In the genomic region with DNA sequence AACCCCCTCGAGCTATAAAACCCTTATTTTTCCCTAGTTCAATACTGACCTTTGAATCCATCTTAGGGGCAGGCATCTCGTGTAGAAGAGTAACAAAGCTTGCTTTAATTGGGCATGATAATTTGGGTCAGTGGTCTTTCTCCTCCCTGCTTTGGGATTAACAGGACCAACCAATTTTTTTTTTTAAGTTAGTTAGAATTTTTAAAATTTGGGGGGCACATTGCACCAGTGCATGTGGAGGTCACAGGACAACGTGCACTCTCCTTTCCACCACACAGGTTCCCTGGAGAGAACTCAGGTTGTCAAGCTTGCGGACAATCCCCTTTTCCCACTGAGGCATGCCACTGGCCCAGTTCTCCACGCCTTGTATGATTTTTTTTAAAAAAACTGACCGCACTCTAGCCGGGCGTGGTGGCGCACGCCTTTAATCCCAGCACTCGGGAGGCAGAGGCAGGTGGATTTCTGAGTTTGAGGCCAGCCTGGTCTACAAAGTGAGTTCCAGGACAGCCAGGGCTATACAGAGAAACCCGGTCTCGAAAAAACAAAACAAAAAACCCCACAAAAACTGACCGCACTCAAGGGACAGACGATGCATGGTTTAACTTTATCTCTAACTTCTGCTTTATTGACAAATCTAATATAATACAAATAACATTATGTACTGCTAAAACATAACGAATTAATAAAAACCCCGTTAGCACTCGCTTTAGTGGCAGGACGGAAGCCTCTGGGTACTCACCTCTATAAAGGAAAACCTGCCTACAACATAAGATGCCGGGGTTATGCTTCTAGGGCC, we compare ENCODE assay signal across 8 mouse cellular contexts. TPM values are rescaled to one million over a fixed set of nuclear protein-coding genes. Genes with fewer than 3 reads are reported as not detected.
DNase-seq lines count a peak whose midpoint lies in the region; ATAC-seq and TF ChIP-seq lines count a peak whose summit lies in the region.

No protein-coding gene starts in this region.

- ATAC-seq in hindbrain, postnatal 0 days: no peak
- no peak for ATAC-seq in cerebellum, adult (ENCODE audit: insufficient number of reproducible peaks, low FRiP score, low TSS enrichment)

- no peaks in the 10 kb centered on the region for H3K9me3 ChIP-seq in hindbrain, postnatal 0 days (ENCODE audit: low read length)

- no peak for DNase-seq in layer of hippocampus, adult 2 months (ENCODE audit: low spot score in 2 of 2)
- no peak for DNase-seq in layer of hippocampus, postnatal 14 days (ENCODE audit: low spot score in 2 of 2)
- DNase-seq in hindbrain, postnatal 0 days (ENCODE audit: low spot score): peak; percentile 19
- no peak for DNase-seq in left cerebral cortex, postnatal 14 days (ENCODE audit: low spot score in 2 of 2)
- DNase-seq in layer of hippocampus, adult 9-10 months (ENCODE audit: low spot score): no peak

- intact Hi-C loops in left cerebral cortex, postnatal 14 days (cut with DNase I): no loop called here

- 3% methylated on average over 20 of the region's 20 CpGs for WGBS in hindbrain, postnatal 0 days

- peak overlapping the region; percentile 32 for H3ac ChIP-seq in myocyte (ENCODE audit: control insufficient read depth, insufficient read length)

- H3K4me3 ChIP-seq in layer of hippocampus, adult 2 months: peak overlapping the region; percentile 88
- H3K4me3 ChIP-seq in brown adipose tissue, adult 24 weeks (ENCODE audit: insufficient read depth, low read depth, low read length): peak overlapping the region; percentile 97
- H3K4me3 ChIP-seq in hindbrain, postnatal 0 days (ENCODE audit: low read length): peak overlapping the region; percentile 65
- H3K4me3 ChIP-seq in myocyte: peak overlapping the region; percentile 91

- H3K36me3 ChIP-seq in hindbrain, postnatal 0 days (ENCODE audit: insufficient read depth, low read length): peaks cover 24% of the 10 kb centered on the region
- H3K36me3 ChIP-seq in myocyte (ENCODE audit: control insufficient read depth, insufficient read depth): peaks cover 7% of the 10 kb centered on the region

- peak overlapping the region; percentile 65 for H3K4me2 ChIP-seq in hindbrain, postnatal 0 days (ENCODE audit: low read depth, low read length)
- H3K4me2 ChIP-seq in myocyte (ENCODE audit: low read depth): peak overlapping the region; percentile 93

- H3K27me3 ChIP-seq in hindbrain, postnatal 0 days (ENCODE audit: insufficient read depth, low read length): no peaks in the 10 kb centered on the region
- no peaks in the 10 kb centered on the region for H3K27me3 ChIP-seq in myocyte (ENCODE audit: control insufficient read depth, insufficient read depth, insufficient read length)

- TF ChIP-seq POLR2A in myocyte (IDR thresholded peaks at IDR 0.05; ENCODE audit: insufficient read length, low read depth): no peak

- peaks cover 49% of the 10 kb centered on the region for H3K79me2 ChIP-seq in myocyte (ENCODE audit: control insufficient read depth, insufficient read depth)

- peaks cover 2% of the 10 kb centered on the region; the same call in 1 of the 2 replicates for H3K4me1 ChIP-seq in brown adipose tissue, adult 24 weeks (ENCODE audit: control insufficient read depth, insufficient read depth, insufficient read length, low read length)
- H3K4me1 ChIP-seq in hindbrain, postnatal 0 days (ENCODE audit: insufficient read depth, low read length): peaks cover 11% of the 10 kb centered on the region; the same call in 1 of the 2 replicates

- H3K27ac ChIP-seq in layer of hippocampus, adult 2 months: peak overlapping the region; percentile 95
- peak overlapping the region; percentile 80 for H3K27ac ChIP-seq in brown adipose tissue, adult 24 weeks (replicated peaks; ENCODE audit: low read depth, low read length)
- H3K27ac ChIP-seq in hindbrain, postnatal 0 days: peak overlapping the region; percentile 98

- peak overlapping the region; percentile 96 for H3K9ac ChIP-seq in hindbrain, postnatal 0 days (replicated peaks; ENCODE audit: low read length)

- TF ChIP-seq CTCF in layer of hippocampus, adult 2 months (conservative IDR thresholded peaks at IDR 0.05): no peak
- no peak for TF ChIP-seq CTCF in hindbrain, postnatal 0 days (IDR thresholded peaks at IDR 0.05; ENCODE audit: low read depth)

TF ChIP-seq in myocyte, 11 proteins besides CTCF, POLR2A, EP300 and RAD21:
- TF ChIP-seq POLR2AphosphoS2 (IDR thresholded peaks at IDR 0.05; ENCODE audit: insufficient read length, low read depth): no peak
- TF ChIP-seq MYOG (IDR thresholded peaks at IDR 0.05; ENCODE audit: control insufficient read depth in 1 of 3, insufficient read depth in 1 of 3, insufficient read length in 2 of 3, low read depth in 2 of 3): no peak
- no peak for TF ChIP-seq CEBPB (IDR thresholded peaks at IDR 0.05; ENCODE audit: insufficient read depth, poor library complexity, severe bottlenecking)
- no peak for TF ChIP-seq MYOD1 (IDR thresholded peaks at IDR 0.05; ENCODE audit: control insufficient read depth in 1 of 3, insufficient read length in 2 of 3, low read depth in 2 of 3)
- no peak for TF ChIP-seq TCF12 (IDR thresholded peaks at IDR 0.05; ENCODE audit: insufficient read depth, poor library complexity, severe bottlenecking)
- TF ChIP-seq USF1 (IDR thresholded peaks at IDR 0.05; ENCODE audit: low read depth): no peak
- TF ChIP-seq MAX (IDR thresholded peaks at IDR 0.05; ENCODE audit: low read depth): no peak
- no peak for TF ChIP-seq SRF (IDR thresholded peaks at IDR 0.05; ENCODE audit: control insufficient read depth, insufficient read length, low read depth)
- TF ChIP-seq TCF3 (IDR thresholded peaks at IDR 0.05; ENCODE audit: insufficient read length, low read depth): no peak
- TF ChIP-seq REST (IDR thresholded peaks at IDR 0.05; ENCODE audit: insufficient read depth, insufficient read length): no peak
- TF ChIP-seq E2F4 (IDR thresholded peaks at IDR 0.05; ENCODE audit: insufficient read depth): no peak

RNA-seq across cellular contexts. Expression of a gene that starts 0.8 kb away (rescaled TPM):
- 10 to 100 TPM; 18.6 to 21.7 TPM for total RNA-seq in layer of hippocampus, adult 2 months (2021)
- 10 to 100 TPM; 17.8 to 18.1 TPM for total RNA-seq in layer of hippocampus, postnatal 14 days (2021)
- polyA plus RNA-seq in brown adipose tissue, adult 24 weeks (2012; ENCODE audit: insufficient read depth, insufficient read length, missing spikeins): 3.3 and 3.4 TPM in 2 replicates
- 41.0 and 43.3 TPM in 2 replicates for total RNA-seq in hindbrain, postnatal 0 days (2014; rRNA removed)
- polyA plus RNA-seq in hindbrain, postnatal 0 days (2015; fragmentation: Nextera tagmentation; extraction: Ambion mirVana): 31.7 and 33.9 TPM in 2 replicates
- 11.4 TPM for polyA plus RNA-seq in myocyte (2012; fragmentation: generic; extraction: Trizol)
- 10 to 100 TPM; 17.7 to 19.2 TPM for total RNA-seq in left cerebral cortex, postnatal 14 days (2021)

RNA-seq across cellular contexts. Expression of a gene that starts 0.9 kb away (rescaled TPM):
- 1 to 10 TPM; 5.0 to 6.3 TPM for total RNA-seq in layer of hippocampus, adult 2 months (2021)
- 1 to 10 TPM; 6.9 to 8.6 TPM for total RNA-seq in layer of hippocampus, postnatal 14 days (2021)
- polyA plus RNA-seq in brown adipose tissue, adult 24 weeks (2012; ENCODE audit: insufficient read depth, insufficient read length, missing spikeins): 10.9 and 19.3 TPM in 2 replicates
- total RNA-seq in hindbrain, postnatal 0 days (2014; rRNA removed): 4.6 and 5.0 TPM in 2 replicates
- polyA plus RNA-seq in hindbrain, postnatal 0 days (2015; fragmentation: Nextera tagmentation; extraction: Ambion mirVana): 3.8 and 5.2 TPM in 2 replicates
- polyA plus RNA-seq in myocyte (2012; fragmentation: generic; extraction: Trizol): 2.2 TPM
- 1 to 10 TPM; 5.9 to 6.3 TPM for total RNA-seq in left cerebral cortex, postnatal 14 days (2021)

RNA-seq across cellular contexts. Expression of a gene that starts 12.1 kb away (rescaled TPM):
- 10 to 100 TPM; 68.3 to 69.2 TPM for total RNA-seq in layer of hippocampus, adult 2 months (2021)
- 10 to 100 TPM; 55.5 to 57.2 TPM for total RNA-seq in layer of hippocampus, postnatal 14 days (2021)
- 7.1 and 14.4 TPM in 2 replicates for polyA plus RNA-seq in brown adipose tissue, adult 24 weeks (2012; ENCODE audit: insufficient read depth, insufficient read length, missing spikeins)
- 101 and 108 TPM in 2 replicates for total RNA-seq in hindbrain, postnatal 0 days (2014; rRNA removed)
- polyA plus RNA-seq in hindbrain, postnatal 0 days (2015; fragmentation: Nextera tagmentation; extraction: Ambion mirVana): 89.0 and 89.2 TPM in 2 replicates
- polyA plus RNA-seq in myocyte (2012; fragmentation: generic; extraction: Trizol): 34.9 TPM
- 10 to 100 TPM; 62.0 to 63.9 TPM for total RNA-seq in left cerebral cortex, postnatal 14 days (2021)

RNA-seq across cellular contexts. Expression of a gene that starts 23.3 kb away (rescaled TPM):
- 1 to 10 TPM; 1.3 to 1.9 TPM for total RNA-seq in layer of hippocampus, adult 2 months (2021)
- 1 to 10 TPM; 1.0 to 1.5 TPM for total RNA-seq in layer of hippocampus, postnatal 14 days (2021)
- 335 and 418 TPM in 2 replicates for polyA plus RNA-seq in brown adipose tissue, adult 24 weeks (2012; ENCODE audit: insufficient read depth, insufficient read length, missing spikeins)
- total RNA-seq in hindbrain, postnatal 0 days (2014; rRNA removed): 15.5 TPM in 1 of 2 replicates, not detected in the other
- polyA plus RNA-seq in hindbrain, postnatal 0 days (2015; fragmentation: Nextera tagmentation; extraction: Ambion mirVana): 3.0 and 3.1 TPM in 2 replicates
- 10,881 TPM for polyA plus RNA-seq in myocyte (2012; fragmentation: generic; extraction: Trizol)
- 1 to 10 TPM; 1.7 to 4.2 TPM for total RNA-seq in left cerebral cortex, postnatal 14 days (2021)

RNA-seq across cellular contexts. Expression of a gene that starts 23.8 kb away (rescaled TPM):
- 100 to 1,000 TPM; 102 to 120 TPM for total RNA-seq in layer of hippocampus, adult 2 months (2021)
- total RNA-seq in layer of hippocampus, postnatal 14 days (2021): 10 to 100 TPM; 93.6 to 97.3 TPM
- polyA plus RNA-seq in brown adipose tissue, adult 24 weeks (2012; ENCODE audit: insufficient read depth, insufficient read length, missing spikeins): 9.8 and 12.8 TPM in 2 replicates
- 68.6 and 69.4 TPM in 2 replicates for total RNA-seq in hindbrain, postnatal 0 days (2014; rRNA removed)
- 25.4 and 28.1 TPM in 2 replicates for polyA plus RNA-seq in hindbrain, postnatal 0 days (2015; fragmentation: Nextera tagmentation; extraction: Ambion mirVana)
- polyA plus RNA-seq in myocyte (2012; fragmentation: generic; extraction: Trizol): 62.8 TPM
- 10 to 100 TPM; 82.8 to 83.9 TPM for total RNA-seq in left cerebral cortex, postnatal 14 days (2021)
